Mouse (Mus musculus) kidney, embryonic 14.5 days (tissue): ENCODE measurements around the gene Etv6. TPM values are rescaled to one million over a fixed set of nuclear protein-coding genes. Genes with fewer than 3 reads are reported as not detected.

Experiments
- ATAC-seq: fragments of 200-750 bp; cut with Nextera tagmentation; 2 replicates; pipeline ENCODE4 v1.8.0; 2017; ENCODE audit warnings: moderate number of reproducible peaks, mild to moderate bottlenecking, moderate TSS enrichment, moderate library complexity; ENCODE audit not compliant: low FRiP score, low TSS enrichment
- H3K27ac ChIP-seq: fragments of 300-500 bp; sonication (generic); 2 replicates; pipeline ENCODE4 v1.5.1; 2014; ENCODE audit warnings: low read depth, mild to moderate bottlenecking, low read length, moderate library complexity, mixed read lengths
- H3K27me3 ChIP-seq: fragments of 300-500 bp; sonication (generic); 2 replicates; pipeline ENCODE4 v1.6.1; 2014; ENCODE audit warnings: mild to moderate bottlenecking, low read length; ENCODE audit not compliant: control insufficient read depth, insufficient read depth
- H3K36me3 ChIP-seq: fragments of 300-500 bp; sonication (generic); 2 replicates; pipeline ENCODE4 v1.6.1; 2014; ENCODE audit warnings: low read length, mixed read lengths; ENCODE audit not compliant: control insufficient read depth, insufficient read depth
- H3K4me1 ChIP-seq: fragments of 300-500 bp; sonication (generic); 2 replicates; pipeline ENCODE4 v1.6.1; 2014; ENCODE audit warnings: low read length, mixed read lengths; ENCODE audit not compliant: control insufficient read depth, insufficient read depth
- H3K4me2 ChIP-seq: fragments of 300-500 bp; sonication (generic); replicated peaks from 2 replicates; pipeline ENCODE4 v1.6.1; 2014; ENCODE audit warnings: low read depth, mild to moderate bottlenecking, low read length
- H3K4me3 ChIP-seq: fragments of 300-500 bp; sonication (generic); 2 replicates; pipeline ENCODE4 v1.5.1; 2014; ENCODE audit warnings: mild to moderate bottlenecking, low read length
- H3K9ac ChIP-seq: fragments of 300-500 bp; sonication (generic); 2 replicates; pipeline ENCODE4 v1.6.1; 2014; ENCODE audit warnings: low read depth, mild to moderate bottlenecking, low read length, moderate library complexity
- H3K9me3 ChIP-seq: fragments of 300-500 bp; sonication (generic); 2 replicates; pipeline ENCODE4 v1.6.1; 2016; ENCODE audit warnings: low read length; ENCODE audit not compliant: control insufficient read depth
- WGBS: fragments of 180-500 bp; shearing (Covaris S2); extraction: QIAGEN DNeasy Blood & Tissue Kit; methylation state at CpG from one replicate; pipeline ENCODE4 v1.1.7; 2014; 5-methylcytosine and 5-hydroxymethylcytosine counted together
- polyA plus RNA-seq: library from polyadenylated mRNA; unstranded; fragments of >200 nt; fragmentation: Nextera tagmentation; extraction: Ambion mirVana; gene quantifications from 2 replicates; pipeline ENCODE4 v1.2.1, GENCODE M21; 2014

The Etv6 gene
- polyA plus RNA-seq, 1 experiment from 2014 or later, result 18.1 TPM

- no peak overlapping the region for H3K4me2 ChIP-seq
- no peak for ATAC-seq
- no peaks in the 10 kb centered on the region for H3K27me3 ChIP-seq
- no peak overlapping the region for H3K27ac ChIP-seq
- no peaks in the 10 kb centered on the region for H3K4me1 ChIP-seq
- H3K9me3 ChIP-seq, result no peaks in the 10 kb centered on the region
- 90% methylated on average over 9 of the region's 9 CpGs for WGBS
- peaks cover 15% of the 10 kb centered on the region; the same call in 1 of the 2 replicates for H3K36me3 ChIP-seq
- H3K4me3 ChIP-seq, result no peak overlapping the region
- H3K9ac ChIP-seq, result no peak overlapping the region
Measured at GRCm38 (mm10) chr6:134247324-134247723, 211.8 kb downstream of the Etv6 start.

- H3K27ac ChIP-seq, result no peak overlapping the region
- 64% methylated on average over 19 of the region's 19 CpGs for WGBS
Measured at GRCm38 (mm10) chr6:134248720-134249119, 213.2 kb downstream of the Etv6 start.

GRCm38 (mm10) chr6:134250764-134251163 lies 215.3 kb downstream of the Etv6 start:
- no peak overlapping the region for H3K4me2 ChIP-seq
- H3K27ac ChIP-seq, result no peak overlapping the region
- ATAC-seq, result no peak
- H3K4me3 ChIP-seq, result no peak overlapping the region
- H3K4me1 ChIP-seq, result no peaks in the 10 kb centered on the region
- no peaks in the 10 kb centered on the region for H3K9me3 ChIP-seq
- no peaks in the 10 kb centered on the region for H3K27me3 ChIP-seq
- peaks cover 15% of the 10 kb centered on the region; the same call in 1 of the 2 replicates for H3K36me3 ChIP-seq
- 78% methylated on average over 5 of the region's 5 CpGs for WGBS
- H3K9ac ChIP-seq, result no peak overlapping the region

More at GRCm38 (mm10) chr6:134248720-134249119, 213.2 kb downstream of the Etv6 start:
- Histone ChIP-seq H3K4me2 (no peak overlapping the region), H3K27me3 (no peaks in the 10 kb centered on the region), H3K4me1 (no peaks in the 10 kb centered on the region), H3K36me3 (peaks cover 15% of the 10 kb centered on the region; the same call in 1 of the 2 replicates), H3K4me3 (no peak overlapping the region), H3K9me3 (no peaks in the 10 kb centered on the region), H3K9ac (no peak overlapping the region)
- peak; percentile 77 for ATAC-seq

DNA sequence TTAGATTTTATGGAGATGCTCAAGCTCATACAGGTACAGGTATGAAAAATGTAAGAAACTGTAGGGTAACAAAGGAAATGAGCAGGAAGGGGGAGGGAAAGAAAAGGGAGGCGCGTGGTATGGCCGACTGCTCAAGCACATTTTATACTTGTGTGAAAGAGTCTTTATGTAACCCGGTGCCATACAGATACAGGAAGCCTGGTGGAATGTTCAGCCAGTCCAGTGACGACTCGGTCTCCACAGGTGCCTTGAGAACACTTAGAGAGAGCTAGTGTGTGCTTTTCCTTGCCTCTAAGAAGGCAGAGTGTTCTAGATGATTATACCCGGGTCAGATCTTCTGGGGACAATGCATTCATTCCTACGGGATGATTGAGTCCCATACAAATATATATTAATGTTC lies 215.9 kb downstream of the Etv6 start:
- peaks cover 15% of the 10 kb centered on the region; the same call in 1 of the 2 replicates for H3K36me3 ChIP-seq
- ATAC-seq, result no peak
- no peak overlapping the region for H3K27ac ChIP-seq
- WGBS, result 74% methylated on average over 8 of the region's 8 CpGs
- H3K9ac ChIP-seq, result no peak overlapping the region
- no peaks in the 10 kb centered on the region for H3K27me3 ChIP-seq
- no peak overlapping the region for H3K4me2 ChIP-seq
- H3K4me1 ChIP-seq, result no peaks in the 10 kb centered on the region
- no peaks in the 10 kb centered on the region for H3K9me3 ChIP-seq
- H3K4me3 ChIP-seq, result no peak overlapping the region

DNA sequence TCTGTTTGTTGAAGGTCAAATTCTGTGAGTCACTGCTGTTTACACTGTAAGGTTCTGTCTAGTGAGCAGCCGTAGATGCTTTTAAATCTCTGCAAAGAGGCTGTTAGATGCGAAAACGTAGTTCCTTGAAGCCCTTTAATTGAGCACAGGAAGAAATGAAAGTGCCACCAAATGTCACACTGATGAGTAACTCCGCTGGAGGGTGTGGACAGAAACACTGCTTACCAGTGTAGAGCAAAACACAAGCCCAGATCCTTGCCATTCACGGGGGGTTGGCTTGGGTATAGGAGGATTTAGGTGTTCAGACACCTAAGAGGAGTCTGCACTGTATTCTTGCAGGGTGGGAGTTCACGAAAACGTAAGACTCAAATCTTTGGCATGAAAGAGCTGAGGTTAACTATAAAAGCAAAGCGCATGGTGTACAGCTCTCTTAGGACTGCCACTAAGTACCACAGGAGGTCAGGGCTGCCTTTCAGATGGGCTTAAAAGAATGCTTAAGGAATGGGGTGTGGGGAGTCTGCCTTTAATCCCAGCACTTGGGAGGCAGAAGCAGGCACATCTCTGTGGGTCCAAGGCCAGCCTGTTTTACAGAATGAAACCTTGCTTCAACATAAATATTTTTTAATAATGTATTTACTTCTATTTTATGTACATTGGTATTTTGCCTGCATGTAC lies 216.7 kb downstream of the Etv6 start:
- H3K9me3 ChIP-seq, result no peaks in the 10 kb centered on the region
- no peak overlapping the region for H3K4me2 ChIP-seq
- no peaks in the 10 kb centered on the region for H3K4me1 ChIP-seq
- 70% methylated on average over 8 of the region's 8 CpGs for WGBS
- no peak for ATAC-seq
- H3K9ac ChIP-seq, result no peak overlapping the region
- H3K4me3 ChIP-seq, result no peak overlapping the region
- no peaks in the 10 kb centered on the region for H3K27me3 ChIP-seq
- peaks cover 15% of the 10 kb centered on the region; the same call in 1 of the 2 replicates for H3K36me3 ChIP-seq
- H3K27ac ChIP-seq, result no peak overlapping the region

DNA sequence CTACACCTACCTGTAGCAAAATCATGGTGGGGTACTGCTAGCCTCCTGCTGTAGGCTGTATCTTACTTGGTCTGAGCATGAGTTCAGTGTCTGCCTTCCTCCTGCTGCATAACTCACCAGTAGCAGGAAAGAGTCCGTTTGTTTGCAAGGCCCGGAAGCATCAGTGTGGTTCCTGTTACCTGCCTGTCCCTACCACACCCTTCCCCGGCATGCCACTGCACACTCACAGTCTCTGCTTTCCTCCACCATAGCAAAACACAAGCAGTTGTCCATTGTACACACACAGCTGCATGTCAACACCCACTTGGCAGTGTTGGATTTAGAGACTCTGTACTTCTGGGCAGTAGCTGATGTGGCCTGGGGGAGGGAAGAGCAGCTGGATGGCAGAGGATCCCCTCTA lies 220.9 kb downstream of the Etv6 start:
- ATAC-seq, result no peak
- H3K27ac ChIP-seq, result no peak overlapping the region
- whole genome bisulfite sequencing, result 79% methylated on average over 3 of the region's 3 CpGs

GRCm38 (mm10) chr6:134259913-134260312 lies 224.4 kb downstream of the Etv6 start:
- peaks cover 23% of the 10 kb centered on the region; the same call in 1 of the 2 replicates for H3K36me3 ChIP-seq
- no peak overlapping the region for H3K4me3 ChIP-seq
- H3K4me1 ChIP-seq, result no peaks in the 10 kb centered on the region
- 92% methylated on average over 8 of the region's 8 CpGs for WGBS
- H3K27ac ChIP-seq, result no peak overlapping the region
- no peaks in the 10 kb centered on the region for H3K27me3 ChIP-seq
- no peak overlapping the region for H3K4me2 ChIP-seq
- peaks cover 7% of the 10 kb centered on the region for H3K9me3 ChIP-seq
- ATAC-seq, result no peak
- H3K9ac ChIP-seq, result no peak overlapping the region

More for the DNA sequence above, 220.9 kb downstream of the Etv6 start:
- Histone ChIP-seq H3K4me1 (no peaks in the 10 kb centered on the region), H3K36me3 (no peaks in the 10 kb centered on the region; the same call in 1 of the 2 replicates), H3K27me3 (no peaks in the 10 kb centered on the region), H3K9ac (no peak overlapping the region), H3K4me3 (no peak overlapping the region), H3K4me2 (no peak overlapping the region), H3K9me3 (peaks cover 4% of the 10 kb centered on the region)

DNA sequence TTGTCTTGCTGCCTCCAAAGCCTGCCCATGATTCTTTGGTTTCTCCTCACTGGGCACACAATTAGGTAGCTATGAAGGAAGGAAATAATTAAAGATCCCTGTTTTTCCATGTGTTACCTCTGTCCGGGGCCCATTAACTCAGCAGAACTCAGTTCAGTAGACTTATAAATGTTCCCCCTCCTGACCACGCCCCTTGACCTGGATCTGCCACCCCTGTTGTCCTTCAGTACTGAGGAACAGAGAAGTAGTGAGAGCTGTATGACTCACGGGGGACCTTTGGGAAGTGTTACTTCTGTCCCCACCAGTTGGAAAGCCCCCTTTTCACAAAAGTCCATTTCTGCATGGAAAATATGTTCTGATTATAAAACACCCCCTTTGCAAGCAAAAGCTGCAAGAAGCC lies 226.4 kb downstream of the Etv6 start:
- no peak overlapping the region for H3K27ac ChIP-seq
- no peak for ATAC-seq
- 70% methylated on average over 3 of the region's 3 CpGs for WGBS
- H3K4me1 ChIP-seq, result no peaks in the 10 kb centered on the region
- H3K9me3 ChIP-seq, result peaks cover 8% of the 10 kb centered on the region
- no peak overlapping the region for H3K4me3 ChIP-seq
- no peaks in the 10 kb centered on the region for H3K27me3 ChIP-seq
- peaks cover 37% of the 10 kb centered on the region for H3K36me3 ChIP-seq
- no peak overlapping the region for H3K9ac ChIP-seq
- H3K4me2 ChIP-seq, result no peak overlapping the region

DNA sequence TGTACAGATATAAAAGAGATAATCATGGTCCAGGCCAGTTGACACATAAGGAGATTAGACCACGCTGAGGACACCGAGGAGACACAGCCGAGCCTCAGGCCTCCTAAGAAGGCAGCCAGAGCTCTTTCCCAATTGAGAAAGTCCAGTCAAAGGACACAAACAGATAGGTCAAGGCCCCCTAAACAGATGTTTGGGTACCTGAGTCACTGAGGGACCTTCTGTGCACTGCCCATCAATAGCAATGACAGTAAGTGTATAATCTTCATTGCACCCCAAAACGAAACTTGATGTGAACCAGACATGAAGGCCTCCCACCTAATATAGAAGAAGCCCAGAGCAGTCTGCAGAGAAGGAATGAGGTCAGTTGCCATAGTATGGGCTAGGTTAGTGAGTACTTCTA lies 226.9 kb downstream of the Etv6 start:
- Histone ChIP-seq H3K27ac (no peak overlapping the region), H3K36me3 (peaks cover 42% of the 10 kb centered on the region)
- 93% methylated on average over 4 of the region's 4 CpGs for WGBS

More for the DNA sequence above, 226.9 kb downstream of the Etv6 start:
- H3K9me3 ChIP-seq, result peaks cover 8% of the 10 kb centered on the region
- H3K9ac ChIP-seq, result no peak overlapping the region
- no peaks in the 10 kb centered on the region for H3K4me1 ChIP-seq
- no peak overlapping the region for H3K4me2 ChIP-seq
- no peak overlapping the region for H3K4me3 ChIP-seq
- ATAC-seq, result no peak
- H3K27me3 ChIP-seq, result no peaks in the 10 kb centered on the region
